Mouse (Mus musculus): ENCODE measurements at regions not wholly inside any gene's neighbourhood (a gene's known extent, or its start where the extent isn't known, plus 50 kb on each side); places are given as distances from the start of the nearest gene placed in this dataset.
A peak's percentile ranks its signal among the peaks of the same experiment; 100 is the strongest.
"Not testable (repeated sequence)": the region's sequence is repeated elsewhere in the genome, so short reads cannot be mapped to it uniquely, and the experiment has no call there.

DNA sequence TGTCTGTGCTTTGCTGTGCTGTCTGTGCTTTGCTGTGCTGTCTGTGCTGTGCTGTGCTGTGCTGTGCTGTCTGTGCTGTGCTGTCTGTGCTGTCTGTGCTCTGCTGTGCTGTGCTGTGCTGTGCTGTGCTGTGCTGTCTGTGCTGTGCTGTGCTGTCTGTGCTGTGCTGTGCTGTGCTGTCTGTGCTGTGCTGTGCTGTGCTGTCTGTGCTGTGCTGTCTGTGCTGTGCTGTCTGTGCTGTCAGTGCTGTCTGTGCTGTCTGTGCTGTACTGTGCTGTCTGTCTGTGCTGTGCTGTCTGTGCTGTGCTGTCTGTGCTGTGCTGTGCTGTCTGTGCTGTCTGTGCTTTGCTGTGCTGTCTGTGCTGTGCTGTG, 196.5 kb downstream of the Tcp10c start:
- DNase-seq (ENCODE audit: low read depth, low spot score), result not testable (repeated sequence)

DNA sequence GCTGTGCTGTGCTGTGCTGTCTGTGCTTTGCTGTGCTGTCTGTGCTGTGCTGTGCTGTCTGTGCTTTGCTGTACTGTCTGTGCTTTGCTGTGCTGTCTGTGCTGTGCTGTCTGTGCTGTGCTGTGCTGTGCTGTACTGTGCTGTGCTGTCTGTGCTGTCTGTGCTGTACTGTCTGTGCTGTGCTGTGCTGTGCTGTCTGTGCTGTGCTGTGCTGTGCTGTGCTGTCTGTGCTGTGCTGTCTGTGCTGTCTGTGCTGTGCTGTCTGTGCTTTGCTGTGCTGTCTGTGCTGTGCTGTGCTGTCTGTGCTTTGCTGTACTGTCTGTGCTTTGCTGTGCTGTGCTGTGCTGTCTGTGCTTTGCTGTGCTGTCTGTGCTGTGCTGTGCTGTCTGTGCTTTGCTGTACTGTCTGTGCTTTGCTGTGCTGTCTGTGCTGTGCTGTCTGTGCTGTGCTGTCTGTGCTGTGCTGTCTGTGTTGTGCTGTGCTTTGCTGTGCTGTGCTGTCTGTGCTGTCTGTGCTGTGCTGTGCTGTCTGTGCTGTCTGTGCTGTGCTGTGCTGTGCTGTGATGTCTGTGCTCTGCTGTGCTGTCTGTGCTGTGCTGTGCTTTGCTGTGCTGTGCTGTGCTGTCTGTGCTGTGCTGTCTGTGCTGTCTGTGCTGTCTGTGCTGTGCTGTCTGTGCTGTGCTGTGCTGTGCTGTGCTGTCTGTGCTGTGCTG, 197.5 kb downstream of the Tcp10c start:
- DNase-seq (ENCODE audit: low read depth, low spot score), result peak; percentile 41

DNA sequence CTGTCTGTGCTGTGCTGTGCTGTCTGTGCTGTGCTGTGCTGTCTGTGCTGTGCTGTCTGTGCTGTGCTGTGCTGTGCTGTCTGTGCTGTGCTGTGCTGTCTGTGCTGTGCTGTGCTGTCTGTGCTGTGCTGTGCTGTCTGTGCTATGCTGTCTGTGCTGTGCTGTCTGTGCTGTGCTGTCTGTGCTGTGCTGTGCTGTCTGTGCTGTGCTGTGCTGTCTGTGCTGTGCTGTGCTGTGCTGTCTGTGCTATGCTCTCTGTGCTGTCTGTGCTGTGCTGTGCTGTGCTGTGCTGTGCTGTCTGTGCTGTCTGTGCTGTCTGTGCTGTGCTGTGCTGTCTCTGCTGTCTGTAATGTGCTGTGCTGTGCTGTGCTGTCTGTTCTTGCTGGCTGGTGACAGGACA, 198.5 kb downstream of the Tcp10c start:
- DNase-seq (ENCODE audit: low read depth, low spot score), result not testable (repeated sequence)

DNA sequence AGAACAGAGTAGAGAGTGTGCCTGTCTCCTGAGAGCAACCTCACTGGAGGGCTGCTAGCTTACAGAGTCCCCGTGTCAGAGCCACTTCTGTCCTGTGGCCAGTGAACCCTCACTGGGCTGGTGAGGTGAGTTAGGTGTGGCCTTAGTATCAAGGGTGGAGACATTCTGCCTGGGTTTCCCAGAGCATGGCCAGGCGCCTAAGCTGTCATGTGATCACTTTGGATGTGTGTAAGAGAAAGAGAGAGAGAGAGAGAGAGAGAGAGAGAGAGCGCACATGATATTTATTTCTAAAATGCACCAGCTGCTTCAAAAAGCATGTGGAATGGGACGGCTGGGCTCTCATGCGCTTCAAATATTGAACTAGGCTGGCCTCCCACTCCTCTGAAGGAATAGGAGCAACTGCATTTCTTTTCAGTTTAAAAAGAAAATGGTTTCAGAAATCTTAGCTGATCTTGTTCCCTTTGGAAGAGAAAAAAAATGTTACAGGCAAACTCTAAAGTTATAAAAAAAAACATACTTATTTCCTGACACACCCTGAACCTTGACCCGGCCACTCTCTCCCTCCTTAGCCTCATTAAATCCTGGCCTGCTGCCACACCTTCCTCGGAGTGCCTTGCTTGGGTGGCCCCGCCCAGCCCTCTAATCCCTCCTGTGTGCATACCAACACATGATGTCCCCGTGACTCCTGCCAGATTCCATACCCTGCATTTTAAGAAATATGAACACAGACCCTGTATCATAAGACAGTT, 201.1 kb downstream of the Tcp10c start:
- DNase-seq (ENCODE audit: low read depth, low spot score), result not testable (repeated sequence)

DNA sequence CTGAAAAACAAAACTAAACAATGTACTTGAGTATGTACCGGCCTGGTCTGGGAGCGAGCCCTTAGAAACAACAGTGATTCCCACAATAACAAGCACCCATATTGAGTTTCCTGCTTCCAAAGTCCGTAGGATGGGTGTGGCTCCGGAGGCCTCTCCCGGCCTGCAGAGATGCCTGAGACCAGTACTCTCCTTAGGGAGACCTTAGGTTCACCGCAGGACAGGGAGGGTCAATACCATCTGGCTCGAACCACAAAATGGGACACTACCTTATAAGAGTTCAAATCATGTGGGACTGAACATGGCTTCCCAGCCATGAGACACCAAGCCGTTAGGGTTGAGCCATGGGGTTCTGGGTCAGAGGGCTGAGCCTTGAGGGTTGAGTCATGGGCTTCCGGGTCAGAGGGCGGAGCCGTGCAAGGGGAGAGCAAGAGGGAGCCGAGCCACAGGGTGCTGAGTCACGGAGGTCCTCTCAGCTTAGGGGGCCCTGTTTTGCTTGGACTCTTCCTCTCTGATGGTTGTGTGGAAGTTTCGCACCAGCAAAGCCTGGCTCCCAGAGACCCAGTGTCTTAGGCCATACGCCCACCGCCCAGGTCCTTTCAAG, 201.8 kb downstream of the Tcp10c start:
- DNase-seq (ENCODE audit: low read depth, low spot score), result not testable (repeated sequence)

DNA sequence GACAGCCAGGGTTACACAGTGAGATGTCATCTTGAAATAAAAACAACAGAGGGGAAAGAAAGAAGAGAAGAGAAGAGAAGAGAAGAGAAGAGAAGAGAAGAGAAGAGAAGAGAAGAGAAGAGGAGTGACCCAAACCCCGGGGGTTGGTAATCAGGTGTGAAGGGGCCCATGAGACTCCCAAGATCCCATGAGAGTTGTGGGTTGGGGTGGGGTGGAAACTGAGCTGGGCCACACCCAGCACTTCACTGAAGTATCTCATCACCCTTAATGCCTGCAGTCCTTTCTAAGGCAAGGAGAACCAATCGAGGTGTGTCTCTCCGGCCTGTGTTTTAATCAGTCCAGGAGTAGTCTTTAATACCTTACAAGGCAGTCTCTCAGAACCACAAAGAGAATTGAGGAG, 201.5 kb upstream of the Afdn start:
- DNase-seq (ENCODE audit: low read depth, low spot score), result no peak

DNA sequence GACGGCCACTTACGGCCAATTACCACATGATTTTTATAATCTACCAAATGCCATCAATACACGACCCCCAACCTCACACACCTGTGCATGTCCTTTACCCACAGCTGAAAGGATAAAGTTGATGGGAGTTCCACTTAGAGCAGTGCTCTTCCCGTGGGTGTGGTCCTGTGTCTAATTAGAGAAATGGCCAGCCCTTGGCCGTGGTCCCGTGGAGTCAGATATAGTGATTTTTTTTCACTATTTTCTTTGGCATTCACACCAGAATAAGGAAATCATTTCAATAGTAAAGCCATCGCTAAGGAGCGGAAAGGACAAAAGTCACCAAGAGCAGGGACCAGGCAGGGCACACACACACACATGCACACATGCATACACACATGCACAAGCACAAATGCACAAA, 199.0 kb upstream of the Afdn start:
- DNase-seq (ENCODE audit: low read depth, low spot score), result no peak

DNA sequence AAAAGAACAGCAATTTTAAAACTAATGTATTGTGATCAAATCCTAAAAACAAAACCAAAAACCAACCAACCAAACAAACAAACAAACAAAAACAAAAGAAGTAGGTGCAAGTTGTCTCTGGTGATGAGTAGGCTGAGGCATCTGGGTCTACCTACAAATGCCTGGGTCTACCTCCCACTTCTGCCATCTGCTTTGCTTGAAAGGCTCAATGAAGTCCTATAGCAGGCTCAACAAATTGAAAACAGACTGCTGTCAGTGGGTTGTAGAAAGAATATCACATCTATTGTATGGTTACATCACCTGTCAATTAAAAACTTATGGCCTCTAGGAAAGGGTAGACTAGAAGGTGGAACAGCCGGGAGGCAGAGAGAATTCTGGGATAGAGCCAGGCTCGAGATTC, 197.4 kb upstream of the Afdn start:
- DNase-seq (ENCODE audit: low read depth, low spot score), result no peak

DNA sequence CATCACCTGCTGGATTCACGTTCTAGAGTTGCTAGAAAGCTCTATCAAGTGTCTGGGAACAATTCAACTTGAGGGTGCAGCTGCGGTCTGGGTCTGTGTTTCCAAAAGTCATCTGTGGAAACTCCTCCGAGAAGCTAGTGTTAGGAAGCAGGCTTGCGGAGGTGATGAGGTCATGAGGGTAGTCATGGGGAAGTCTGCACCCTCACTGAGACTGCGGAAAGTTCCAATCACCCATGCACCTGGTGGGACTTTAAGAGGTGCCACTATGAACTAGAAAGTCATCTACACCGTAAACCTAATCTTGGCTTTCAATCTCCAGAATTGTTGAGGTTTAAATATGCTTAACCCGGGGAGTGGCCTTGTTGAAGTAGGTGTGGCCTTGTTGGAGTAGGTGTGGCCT, 195.5 kb upstream of the Afdn start:
- no peak for DNase-seq (ENCODE audit: low read depth, low spot score)

DNA sequence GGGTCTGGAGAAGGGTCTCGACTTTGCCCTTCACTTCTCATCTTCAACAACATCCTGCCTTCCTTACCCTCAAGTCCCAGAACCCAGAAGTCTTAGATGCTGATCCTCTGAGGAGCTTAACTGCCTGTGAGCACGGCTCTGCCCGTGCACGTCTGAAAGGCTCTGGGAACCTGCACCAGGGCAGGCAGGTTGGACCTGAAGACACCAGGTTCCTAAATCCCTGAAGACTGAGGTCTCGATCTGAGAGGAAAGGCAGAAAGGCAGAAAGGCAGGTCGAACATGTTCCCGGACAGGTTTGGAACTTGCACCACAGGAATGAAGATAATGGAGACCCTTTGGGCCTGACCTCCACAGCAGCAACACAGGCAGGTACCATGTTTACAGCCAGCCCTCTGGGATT, 193.7 kb upstream of the Afdn start:
- no peak for DNase-seq (ENCODE audit: low read depth, low spot score)

DNA sequence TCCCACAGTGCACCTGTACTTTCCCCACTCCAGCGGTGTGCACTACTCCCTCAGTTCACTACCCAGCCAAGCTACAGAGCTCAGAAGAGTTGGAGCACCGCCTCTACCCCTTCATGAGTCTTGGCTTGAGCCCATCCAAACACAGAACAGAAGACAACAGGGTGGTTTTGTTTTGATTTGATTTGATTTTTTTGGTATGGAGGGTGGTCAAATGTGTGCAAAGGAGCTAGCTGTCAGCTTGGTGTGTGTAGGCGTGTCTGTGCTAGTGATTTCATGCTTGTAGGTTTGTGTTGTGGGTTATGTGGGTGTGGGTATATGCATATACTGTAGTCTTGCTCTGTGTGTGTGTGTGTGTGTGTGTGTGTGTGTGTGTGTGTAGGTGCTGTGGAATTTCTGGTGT, 193.2 kb upstream of the Afdn start:
- DNase-seq (ENCODE audit: low read depth, low spot score), result no peak

DNA sequence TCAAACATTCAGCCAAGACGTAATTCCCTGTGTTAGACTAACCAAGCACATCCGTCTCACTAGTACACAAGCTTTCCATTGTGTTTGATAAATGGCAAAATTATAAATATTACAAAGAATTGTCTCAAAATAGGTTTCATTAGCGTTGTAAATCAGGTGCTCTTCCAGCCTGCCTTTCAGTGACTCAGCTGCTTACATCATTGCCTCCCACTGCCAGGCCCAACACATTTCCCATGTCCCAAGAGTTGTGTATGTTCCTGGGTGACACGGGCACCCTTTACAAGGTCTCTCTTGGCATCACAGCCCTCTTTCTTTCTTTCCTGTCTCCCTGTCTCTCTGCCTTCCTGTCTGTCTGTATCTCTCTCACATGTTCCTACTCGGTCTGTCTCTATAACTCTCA, 189.5 kb upstream of the Afdn start:
- no peak for DNase-seq (ENCODE audit: low read depth, low spot score)

DNA sequence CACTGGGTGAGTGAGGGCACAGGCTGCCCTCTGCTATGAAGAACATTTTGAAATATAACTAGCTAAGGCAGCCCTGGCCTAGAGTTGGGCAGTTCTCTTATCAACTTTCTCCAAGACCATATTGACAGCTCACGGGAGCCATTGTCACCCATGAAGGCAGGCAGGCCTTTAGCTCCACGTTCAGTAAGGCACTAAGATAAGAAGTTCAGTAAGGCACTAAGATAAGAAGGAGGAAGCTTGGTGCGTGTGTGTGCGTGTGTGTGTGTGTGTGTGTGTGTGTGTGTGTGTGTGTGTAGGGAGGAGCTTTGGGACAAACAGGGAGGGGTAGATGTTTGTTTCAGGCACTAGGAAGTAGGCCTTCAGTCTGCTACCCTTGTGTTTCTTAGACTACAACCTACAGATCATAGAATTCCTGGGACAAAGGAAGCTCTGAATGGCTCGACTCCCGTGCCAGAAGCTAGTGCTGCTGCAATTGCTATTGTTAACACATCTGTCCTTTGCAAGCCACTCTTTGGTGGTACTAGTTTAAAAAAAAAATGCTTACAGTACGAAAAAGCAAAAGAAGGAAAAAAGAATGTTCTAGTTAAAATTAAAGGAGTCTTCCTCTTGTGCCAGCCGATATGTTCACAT, 188.0 kb upstream of the Afdn start:
- no peak for DNase-seq (ENCODE audit: low read depth, low spot score)

DNA sequence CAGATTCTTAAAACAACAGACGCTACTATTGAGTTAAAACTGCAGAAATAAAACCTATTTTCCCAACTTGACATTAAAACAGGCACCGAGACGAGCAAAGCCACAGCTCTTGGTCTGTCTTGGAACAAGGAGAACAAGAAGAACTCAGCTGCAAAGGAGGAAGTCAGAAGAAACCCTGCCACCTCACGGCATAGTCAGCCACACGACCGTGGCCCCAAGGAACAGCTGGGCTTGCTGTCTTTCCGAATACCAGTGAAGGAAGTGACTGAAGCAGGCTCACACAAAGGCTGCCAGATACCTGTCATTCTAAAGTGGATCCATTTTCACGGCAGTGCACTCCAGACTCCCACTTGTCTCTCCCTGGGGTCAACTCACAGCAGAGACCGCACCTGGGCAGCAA, 187.3 kb upstream of the Afdn start:
- DNase-seq (ENCODE audit: low read depth, low spot score), result no peak

DNA sequence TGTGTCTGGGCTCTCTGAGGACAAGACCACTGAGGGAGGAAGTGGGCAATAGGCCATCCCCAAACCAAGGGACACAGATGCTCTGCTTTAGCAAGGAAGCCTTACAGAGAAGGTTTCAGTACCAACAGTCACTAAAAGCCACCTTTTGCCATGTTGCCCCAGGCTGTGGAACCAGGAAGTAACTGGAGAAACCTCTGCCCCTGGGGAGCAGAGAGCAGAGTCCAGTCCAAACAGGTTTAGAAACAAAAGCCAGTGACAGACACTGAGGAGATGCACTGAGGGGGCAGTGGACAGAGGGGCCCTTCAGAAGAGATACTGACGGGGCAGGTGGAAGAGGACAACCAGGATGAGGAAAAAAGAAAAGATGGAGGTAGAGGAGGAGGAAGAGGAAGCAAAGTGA, 186.2 kb upstream of the Afdn start:
- DNase-seq (ENCODE audit: low read depth, low spot score), result no peak

DNA sequence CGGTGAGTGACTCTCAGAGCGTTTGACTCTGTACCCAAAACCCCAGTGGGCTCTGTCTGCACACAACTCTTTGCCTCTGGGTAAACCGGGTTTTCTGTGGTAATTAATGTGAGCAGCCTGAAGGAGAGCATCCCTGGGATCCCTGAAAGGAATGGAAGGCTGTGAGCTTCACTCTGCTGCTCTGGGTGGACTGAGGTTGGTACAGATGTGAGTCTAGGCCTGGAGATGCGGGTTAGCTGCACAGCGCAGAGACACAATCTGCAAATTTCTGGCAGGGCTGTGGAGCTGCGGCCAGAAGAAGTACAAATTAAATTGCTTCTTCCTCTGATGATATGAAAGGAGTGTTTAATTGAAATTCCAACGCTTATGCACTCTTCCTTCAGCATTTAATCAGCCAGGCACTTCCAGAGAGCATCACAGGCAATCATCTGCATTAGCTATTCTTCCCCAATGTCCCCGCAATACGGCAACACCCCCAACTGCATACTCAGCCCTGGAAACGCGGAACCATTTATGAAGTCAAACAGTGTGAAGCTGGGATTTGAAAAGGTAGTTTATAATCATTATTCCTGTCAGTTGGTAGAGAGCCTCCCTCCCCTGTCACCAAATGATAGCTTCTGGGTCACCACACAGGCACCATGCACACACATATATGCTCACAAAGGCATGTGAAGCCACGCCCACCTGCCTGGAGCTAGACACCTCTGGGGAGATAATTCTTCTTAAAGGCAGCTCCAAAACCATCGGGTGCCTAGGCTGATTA, 185.5 kb upstream of the Afdn start:
- no peak for DNase-seq (ENCODE audit: low read depth, low spot score)

DNA sequence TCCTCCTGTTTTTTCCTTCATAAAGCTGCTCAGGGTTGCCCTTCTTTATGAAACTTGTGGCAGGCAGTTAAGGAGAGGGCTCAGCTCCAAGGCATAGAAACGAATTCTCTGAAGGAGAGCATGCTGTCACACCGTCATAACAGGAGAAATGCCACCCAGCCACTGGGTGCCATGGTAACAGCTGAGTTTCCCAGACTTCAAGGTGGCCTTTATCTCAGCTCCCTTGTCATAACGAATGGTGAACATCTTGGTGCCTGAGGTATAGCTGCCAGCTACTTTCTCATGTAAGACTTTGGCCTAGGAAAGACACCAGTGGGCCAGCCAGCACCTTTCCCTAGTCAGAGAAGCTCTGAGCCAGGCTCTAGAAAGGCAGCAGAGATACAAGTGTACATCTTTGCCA, 182.5 kb upstream of the Afdn start:
- no peak for DNase-seq (ENCODE audit: low read depth, low spot score)

DNA sequence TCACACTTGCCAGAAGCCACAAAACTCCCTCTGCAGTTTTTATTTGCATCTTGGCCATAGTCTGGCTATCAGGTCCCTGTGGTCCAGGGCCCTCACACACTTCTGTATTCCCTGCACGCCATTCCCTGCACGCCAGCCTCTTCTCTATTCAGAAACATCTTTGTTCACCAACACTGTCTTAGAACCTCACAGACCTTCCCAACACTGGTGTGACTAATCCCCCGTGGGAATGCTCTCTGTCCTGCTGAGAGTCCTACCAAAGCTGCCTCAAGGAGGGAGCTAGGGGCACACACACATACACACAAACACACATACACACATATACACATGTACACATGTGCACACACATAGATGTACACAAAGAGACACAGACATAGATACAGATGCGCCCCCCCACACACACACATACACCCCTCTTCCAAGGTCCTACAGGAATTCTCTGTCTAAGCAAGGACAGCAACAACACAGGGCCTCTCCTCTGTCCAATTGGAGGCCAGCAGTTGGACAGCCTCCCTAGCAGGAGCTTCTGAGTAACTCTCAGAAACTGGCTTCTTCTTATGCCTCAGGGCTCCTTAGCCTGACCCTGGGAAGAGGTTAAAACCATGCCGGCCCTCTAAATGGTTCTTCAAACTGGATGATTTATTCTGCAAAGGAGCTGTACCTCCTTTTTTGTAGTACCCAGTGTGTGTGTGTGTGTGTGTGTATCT, 179.0 kb upstream of the Afdn start:
- no peak for DNase-seq (ENCODE audit: low read depth, low spot score)

DNA sequence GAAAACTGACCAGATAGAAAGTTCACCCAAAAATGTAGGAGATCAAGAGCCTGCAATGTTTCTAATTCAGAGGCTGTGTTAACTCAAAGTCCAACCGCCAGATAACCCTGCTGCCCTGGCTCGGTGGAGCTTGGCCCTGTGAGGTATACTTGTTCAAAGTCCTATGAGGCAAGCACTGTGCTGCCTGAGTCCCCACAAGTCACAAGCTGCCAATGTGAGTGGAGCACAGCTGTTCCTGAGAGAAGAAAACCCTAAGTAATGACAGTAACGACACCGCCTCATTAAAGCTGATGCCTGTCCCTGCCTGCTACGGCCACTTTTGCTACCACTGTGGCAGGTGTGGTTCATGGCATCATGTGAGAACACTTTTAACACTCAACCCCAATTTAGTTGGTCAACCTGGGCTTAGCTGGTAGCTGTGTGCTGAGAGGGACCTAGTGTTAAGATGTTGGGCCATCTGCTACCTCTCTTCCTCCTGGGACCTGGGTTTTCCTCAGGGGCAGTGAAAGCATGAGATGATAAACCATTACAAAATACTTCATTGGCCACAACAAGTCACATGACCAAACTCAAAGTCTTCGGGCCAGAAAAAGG, 178.2 kb upstream of the Afdn start:
- DNase-seq (ENCODE audit: low read depth, low spot score), result no peak

DNA sequence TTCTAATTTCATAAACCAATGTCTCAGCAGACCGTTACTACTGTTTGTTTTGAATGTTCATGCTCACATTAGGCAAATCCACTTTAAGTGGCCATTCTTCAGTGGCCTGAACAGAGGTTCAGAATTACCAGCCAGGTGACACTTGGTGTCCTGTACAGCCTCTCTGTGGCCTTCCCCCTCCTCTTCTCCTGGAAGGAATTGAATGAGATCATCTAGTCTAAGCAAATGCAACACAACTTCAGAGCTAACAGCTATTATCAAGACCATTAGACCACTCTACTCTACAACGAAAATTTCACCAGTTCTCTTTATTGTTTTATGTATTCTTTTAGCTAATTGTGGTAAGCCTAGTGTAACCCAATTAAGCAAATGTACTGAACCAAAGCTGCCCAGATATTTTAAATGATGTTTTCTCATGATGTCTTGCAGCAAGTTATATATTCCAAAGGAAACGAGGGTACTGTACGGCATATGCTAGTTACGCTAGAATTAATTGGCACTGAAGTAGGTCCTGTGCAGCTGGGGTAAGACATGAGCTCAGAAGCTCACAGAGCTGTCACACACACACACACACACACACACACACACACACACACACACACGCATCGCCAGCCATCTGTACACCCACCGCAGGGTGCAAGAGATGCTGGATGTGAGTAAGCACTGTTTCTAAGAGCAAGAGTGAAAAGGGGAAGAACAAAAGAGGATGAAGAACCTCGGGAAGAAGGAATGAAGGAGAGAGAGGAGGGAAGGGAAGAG, 176.7 kb upstream of the Afdn start:
- no peak for DNase-seq (ENCODE audit: low read depth, low spot score)

Measured in mesoderm, embryonic 11.5 days (tissue).